Mouse (Mus musculus) cerebellum, adult 18-20 months (tissue): ENCODE results near the gene Cuedc2.
A peak's percentile ranks its signal among the peaks of the same experiment; 100 is the strongest.

Source experiments
- DNase-seq, 2 experiments: peaks; one replicate each; pipeline ENCODE4 v3.0.0; 2021

Gene Cuedc2

DNA sequence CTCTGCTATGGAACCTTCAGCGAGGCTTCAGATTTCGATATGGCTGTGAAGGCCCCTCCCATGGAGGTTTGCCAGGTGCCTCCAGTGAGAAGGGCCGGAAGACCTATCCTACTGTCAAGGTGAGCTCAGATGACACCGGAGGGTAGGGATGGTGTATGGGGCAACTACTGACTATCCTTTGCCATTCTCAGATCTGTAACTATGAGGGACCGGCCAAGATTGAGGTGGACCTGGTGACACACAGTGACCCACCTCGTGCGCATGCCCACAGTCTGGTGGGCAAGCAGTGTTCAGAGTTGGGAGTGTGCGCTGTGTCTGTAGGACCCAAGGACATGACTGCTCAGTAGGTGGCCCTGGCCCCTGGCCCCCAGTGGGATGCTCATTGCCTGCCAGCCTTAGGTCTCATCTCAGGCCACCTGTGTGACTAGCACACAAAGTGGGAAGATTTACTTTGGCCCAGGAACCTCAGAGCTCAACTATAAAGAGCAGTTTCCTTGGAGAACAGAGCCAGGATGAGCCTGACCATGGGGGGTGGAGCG, 31.7 kb downstream of the Cuedc2 start:
- peak in 1 of 2 experiments; percentile 15 for DNase-seq

DNA sequence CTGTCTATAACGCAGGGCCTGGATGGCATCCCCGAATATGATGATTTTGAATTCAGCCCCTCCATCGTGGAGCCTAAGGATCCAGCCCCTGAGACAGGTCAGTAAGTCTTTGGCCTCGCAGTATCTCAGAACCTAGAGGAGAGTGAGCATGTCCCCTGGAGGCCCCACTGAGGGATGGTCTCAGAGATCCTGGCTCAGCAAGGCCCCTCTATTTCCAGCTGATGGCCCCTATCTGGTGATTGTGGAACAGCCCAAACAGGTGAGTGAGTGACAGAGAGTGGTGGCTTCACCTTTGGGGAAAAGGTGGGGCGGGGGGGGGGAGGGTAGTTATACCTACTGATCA, 32.3 kb downstream of the Cuedc2 start:
- DNase-seq, result no peak

DNA sequence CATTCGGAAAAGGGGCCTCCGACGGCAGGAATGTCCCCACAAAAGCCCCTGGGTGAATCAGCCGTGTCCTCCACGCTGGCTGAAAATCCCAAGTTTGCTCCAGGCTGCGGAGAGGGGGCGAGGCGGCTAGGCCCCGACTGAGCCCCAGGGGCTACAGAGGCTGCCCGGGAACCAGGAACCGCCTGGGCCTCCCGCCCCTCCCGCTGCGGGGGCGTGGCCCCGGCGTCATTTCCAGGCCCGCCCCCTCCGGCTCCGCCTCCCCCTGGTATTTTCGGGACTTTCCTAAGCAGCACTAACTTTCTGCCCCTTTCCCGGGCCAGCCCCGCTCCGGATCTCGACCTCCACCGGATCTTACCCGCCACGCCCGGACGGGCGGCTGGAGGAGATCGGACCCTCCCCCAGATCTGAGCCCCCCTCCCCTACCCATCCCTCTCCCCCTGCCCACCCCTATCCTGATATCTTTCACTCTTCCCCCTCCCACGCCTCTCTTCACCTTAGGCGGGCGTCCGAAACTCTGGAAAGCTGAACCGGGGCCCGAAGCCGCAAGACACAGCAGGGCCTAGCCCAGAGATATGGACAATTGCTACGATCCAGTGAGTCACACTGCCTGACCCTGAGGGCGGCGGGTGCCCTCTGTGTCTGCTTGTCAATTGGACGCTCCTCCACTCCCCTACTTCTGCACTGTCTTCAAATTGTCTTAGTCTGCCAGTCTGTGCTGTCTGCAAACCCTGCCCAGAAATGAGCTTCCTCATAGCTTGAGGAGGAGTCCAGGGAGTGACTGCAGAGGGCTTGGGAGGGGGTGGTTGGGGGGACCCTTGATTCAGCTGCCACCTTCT, 32.9 kb downstream of the Cuedc2 start:
- DNase-seq, result peak in 1 of 2 experiments; percentile 51

DNA sequence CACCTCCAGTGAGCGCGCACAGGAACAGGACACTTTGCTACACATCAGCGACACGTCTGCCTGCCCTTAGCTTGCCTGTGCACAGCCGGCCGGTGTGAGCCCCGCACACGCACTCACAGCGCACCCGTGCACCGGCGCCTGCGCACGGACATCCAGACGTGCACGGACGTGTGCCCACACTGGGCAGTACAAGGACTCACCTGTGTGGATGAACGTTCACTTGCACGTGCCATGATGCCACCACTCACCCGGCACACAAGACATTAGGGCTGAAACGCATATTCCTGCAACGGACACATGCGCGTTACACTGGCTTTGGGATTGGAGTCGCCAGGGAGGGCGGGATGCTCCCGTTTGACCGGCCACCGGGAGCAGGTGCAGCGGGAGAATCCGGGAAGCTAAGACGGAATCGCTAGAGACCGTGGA, 33.6 kb downstream of the Cuedc2 start:
- DNase-seq, result peak; percentile 12 to 30

DNA sequence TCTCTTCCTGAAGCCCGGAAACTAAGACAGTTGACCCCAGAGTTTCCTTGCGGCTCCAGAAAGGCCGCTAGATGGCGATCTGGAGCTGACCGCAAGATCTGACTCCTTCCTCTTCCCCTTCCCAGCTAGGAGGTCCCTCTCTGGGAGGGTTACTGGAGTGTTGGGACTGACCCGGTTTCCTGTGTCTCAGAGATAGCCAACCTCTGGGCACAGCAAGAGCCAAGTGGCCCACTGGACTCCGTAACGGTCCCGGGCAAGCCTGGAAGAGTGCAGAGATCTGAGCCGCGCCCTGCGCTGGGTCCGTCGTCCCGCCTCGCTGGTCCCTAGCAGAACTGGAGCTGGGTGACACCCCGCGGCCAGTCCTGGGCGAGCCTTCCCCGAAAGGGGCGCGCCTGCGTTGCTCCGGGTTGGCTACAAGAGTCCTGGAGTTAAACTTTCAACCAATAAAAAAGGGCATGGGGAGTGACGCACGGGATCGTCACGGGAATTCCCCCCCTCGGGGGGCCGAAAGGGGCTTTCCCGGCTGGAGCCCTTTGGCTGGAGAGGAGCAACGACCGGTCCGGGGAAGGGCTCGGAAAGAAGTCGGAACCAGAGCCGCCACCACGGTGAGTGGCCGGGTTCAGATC, 34.2 kb downstream of the Cuedc2 start, which contains the start of gene Nfkb2:
TSS of gene Nfkb2 (plus strand) at position 105 of the 626 bp plus-strand sequence.
- DNase-seq, result peak; percentile 81 to 87

DNA sequence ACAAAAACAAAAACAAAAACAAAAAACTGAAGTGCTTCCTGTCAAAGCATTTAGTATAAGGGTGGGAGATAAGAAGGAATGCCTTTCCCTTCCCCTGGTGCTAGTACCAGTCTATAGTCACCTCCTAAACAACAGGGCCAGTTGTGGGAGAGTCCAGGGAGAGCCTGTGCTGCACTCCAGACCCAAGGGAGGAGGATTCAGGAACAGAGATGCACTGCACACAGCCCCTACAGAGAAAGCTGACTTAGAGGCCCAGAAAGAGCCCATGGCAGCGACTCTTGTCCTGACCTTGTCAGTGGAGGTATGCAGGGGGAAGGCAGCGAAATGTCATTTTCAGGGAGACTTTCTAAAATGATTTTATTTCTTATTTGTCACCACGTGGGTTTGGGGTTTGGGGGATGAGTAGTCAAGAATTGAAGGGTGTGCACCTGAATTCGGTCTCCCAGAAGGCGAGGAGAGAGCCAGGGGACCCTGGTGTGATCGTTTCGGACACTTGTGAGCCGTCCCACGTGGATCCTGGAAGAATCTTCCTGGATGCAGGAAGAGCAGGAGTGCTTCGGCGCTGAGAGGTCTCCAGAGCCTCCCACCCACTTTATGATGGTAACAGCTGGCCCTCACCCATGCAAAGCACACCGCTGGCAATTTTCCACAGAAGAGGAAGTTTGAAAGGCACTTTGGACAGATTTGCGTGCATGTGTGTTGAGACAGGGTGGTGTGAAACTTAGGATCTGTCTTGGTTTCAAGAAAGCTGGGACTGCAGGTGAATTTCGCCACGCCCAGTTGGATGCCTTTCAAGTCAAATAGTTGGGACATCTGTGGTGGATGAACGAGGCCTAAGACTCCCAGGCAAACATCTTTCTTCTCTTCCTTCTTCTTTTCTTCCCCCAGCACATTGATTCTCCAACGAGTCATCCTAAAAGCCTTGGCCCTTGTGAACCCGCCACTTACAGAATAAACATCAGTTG, 35.0 kb downstream of the Cuedc2 start:
- DNase-seq, result no peak

DNA sequence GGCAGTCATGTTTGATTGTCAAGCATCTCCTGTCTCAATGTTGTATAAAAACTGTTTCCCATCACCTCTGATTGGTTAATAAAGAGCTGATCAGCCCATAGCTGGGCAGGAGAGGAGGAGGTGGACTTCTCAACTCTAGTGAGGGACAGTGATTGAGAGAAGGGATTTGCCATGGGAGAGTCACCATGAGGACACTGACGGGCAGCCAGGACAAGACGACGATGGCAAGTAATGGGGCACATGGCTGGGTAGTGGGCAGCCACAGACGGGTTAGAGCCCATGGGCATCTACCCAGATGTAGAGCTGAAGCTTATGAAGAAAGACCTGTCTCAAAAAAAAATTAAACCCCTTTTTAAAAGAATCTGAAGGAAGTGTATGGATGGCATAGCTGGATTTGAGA, 36.0 kb downstream of the Cuedc2 start:
- DNase-seq, result no peak

DNA sequence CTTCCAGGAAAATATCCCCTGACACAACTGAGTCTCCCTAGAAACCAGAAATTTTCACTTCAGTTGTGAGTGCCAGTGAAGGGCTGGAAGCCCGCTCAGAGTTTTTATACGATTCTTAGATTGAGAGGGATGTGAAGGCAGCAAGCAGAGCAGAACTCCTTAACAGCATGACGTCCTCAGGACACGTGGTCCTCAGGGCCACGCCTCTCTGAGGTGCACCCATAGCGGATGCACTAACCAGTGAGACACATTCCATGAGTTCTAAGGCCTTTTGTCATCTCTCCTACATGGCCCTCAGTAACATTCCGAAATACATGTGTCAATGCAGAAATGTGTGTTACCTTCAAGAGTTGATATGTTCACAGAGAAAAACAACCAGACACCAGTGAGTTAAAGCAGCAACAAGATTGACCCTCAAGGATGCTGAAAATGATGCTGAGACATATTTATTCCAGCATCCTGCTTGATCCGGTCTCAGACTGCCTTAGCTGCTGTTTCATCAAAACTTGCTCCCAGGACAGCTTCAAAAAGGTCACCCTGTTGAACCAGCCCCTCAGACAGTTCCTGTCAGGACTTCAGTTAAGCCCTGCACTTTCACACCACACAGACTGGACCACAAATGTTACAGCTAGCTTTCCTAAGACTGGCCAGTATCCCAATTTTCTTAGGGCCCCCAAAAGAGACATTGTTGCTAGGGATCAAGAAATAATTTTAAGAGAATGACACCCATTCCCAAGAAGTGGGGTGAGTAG, 38.0 kb downstream of the Cuedc2 start:
- DNase-seq, result no peak

DNA sequence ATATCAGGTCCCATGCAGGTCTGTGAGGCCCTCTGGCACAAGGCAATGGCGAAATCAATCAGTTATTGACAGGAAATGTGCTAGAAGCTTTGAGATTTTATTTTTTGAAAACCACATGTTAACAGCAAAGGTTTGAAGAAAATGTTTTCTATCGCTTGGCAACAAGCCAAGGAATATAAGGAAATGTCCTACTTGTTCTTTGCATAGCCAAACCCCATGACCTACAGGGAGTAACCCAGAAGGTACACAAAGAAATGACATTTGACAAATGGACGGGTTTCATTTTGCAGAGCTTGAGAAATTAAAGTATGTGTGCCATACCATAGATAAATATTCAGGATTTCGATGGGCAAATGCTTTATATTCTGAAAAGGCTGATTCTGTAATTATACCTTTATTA, 41.6 kb downstream of the Cuedc2 start:
- no peak for DNase-seq

DNA sequence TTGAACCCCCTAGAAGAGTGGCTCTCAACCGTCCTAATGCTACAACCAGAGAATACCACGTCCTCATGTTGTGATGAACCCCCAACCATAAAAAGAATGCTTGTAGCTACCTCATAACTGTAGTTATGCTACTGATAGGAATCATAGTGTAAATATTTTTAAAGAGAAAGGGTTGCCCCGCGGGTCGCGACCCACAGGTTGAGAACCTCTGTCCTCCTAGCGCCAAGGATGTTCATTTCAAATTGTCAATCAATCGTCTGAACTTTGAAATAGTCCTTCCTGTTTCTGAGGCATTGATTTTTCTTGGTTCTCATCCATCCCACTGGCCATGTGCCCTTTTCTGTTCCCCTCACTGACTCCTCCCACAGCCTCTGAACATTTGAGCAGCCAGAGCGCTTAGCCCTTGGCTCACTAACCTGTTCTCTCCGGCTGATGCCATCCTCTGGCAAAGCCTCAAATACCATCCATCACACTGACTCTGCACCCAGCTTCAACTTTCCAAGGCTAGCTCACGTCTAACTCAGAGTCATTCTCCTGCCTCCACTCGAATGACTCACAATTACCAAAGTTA, 47.9 kb downstream of the Cuedc2 start:
- no peak for DNase-seq

DNA sequence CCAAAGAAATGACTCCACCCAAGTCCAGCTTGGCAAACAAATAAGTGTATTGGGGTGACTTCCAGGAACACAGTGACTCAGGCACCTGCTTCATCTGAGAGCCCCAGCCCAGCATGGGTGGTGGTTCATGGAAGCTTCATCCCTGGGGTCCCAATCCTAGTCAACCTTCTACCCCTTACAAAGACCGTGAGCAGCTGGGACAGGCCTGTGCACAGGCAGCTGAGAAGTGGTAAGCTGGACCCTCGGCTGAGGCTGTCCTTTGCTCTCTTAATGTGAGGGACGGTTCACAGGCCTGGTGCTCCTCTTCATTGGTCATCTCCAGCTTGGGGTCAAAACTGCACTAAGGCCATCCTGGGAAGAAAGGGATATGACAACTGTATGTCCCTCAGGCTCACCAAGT, 50.9 kb downstream of the Cuedc2 start:
- DNase-seq, result no peak

DNA sequence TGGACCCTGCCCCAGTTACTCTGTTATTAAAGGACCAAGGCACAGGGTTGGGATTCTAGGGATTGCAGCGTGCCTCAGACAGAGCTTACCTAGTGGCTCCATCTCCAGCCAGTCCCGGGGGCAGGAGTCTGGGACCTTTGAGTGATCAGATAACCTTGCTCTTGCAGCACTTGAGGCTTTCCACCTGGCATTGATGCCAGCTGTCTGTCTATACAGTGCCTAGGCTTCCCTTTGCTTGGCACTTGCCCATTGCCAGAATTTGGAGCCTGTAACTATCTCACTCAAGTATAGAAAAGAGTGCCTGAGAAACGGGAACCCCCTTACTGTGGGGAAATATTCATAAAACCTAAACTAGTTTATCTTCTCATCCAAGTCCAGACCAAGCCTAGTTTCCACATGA, 51.6 kb downstream of the Cuedc2 start:
- DNase-seq, result no peak

DNA sequence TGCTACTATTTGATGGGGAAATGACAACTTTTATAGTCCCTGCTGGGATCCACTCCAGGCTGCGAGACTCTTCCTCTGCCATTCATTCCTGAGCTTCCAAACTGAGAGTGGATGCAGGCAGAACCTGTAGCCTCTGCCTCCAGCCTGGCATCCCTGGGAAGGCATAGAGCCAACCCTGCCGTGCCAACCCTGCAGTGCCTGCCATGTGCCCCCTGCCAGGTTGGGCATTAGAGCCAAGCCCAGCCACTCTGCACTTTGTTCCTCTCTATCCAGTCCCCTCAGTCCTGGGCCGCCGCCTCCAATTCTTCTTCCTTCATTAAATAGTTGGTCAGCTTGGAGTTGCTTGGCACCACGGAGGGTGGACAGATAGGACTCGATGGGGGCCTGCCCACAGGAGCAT, 52.5 kb downstream of the Cuedc2 start:
- peak; percentile 90 to 91 for DNase-seq

DNA sequence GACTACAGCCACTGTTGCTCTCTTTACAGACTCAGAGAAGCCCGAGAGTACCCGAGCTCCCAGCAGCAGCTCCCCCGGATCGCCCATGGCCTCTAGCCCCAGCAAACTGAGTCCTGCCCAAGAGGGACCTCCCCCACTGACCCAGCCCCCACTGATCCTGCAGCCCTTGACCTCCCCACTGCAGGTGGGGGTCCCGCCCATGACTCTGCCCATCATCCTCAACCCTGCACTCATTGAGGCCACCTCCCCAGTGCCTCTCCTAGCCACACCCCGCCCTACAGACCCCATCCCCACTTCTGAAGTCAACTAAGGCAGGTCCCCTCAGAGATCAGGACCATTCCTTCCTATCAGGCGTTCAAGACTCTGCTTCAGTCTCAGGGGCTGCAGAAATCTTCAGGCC, 52.9 kb downstream of the Cuedc2 start:
- peak in 1 of 2 experiments; percentile 19 for DNase-seq

DNA sequence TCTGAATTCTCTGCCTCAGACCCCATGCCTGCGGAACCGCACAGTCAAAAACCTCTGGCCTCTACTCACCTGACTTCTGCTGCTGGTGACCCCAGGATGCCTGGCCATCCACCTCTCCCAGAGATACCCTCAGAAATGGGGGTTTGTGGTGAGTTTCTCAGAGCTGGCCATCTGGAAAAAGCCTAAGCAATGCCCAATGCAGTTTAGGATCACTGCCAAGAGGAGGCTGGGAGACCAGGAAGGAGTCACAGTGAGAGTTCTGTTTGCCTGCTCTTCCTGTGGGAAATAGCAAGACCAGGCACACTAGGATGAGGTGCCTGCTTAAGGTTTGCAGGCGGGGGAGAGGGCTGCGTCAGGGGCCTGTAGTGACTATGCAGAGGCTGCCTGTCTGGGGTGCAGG, 53.8 kb downstream of the Cuedc2 start:
- DNase-seq, result peak; percentile 35 to 45

DNA sequence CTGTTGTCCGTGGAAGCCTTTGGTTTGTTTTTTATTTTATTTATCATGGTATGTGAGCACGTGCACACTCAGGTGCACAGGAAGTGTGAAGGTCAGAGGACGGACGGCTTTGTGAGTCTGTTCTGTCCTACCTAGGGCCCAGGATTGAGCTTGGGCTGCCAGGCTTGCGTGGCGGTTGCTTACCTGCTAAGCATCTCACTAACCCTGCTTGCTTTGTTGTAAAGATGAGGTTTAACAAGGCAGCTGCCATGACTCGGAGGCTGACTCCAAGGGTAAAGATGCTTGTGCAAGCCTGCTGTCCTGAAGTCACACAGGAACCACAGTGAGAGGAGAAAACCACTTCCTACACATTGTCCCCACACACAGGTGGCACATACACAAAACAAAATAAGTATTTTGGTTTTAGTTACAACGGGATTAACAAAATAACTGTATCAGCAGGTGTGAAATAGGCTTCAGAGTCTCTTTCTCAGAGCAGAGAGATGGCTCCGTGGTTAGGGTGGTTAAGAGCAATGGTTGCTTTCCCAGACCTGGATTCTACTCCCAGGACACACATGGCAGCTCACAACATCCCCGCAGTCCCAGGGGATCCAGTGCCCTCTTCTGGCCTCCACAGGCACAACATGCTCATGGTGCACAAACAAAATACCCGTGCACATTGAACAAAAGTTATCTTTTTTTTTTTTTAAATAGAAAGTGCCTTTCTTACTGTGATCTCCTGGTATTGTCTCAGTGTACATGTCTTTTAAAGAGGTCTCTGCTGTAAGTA, 56.2 kb downstream of the Cuedc2 start:
- DNase-seq, result no peak
